Mouse (Mus musculus): ENCODE measurements around the gene Atl1. TPM values are rescaled to one million over a fixed set of nuclear protein-coding genes. Genes with fewer than 3 reads are reported as not detected.

Atl1 gene
- polyA plus RNA-seq, 1 experiment from 2014 or later = 53.8 TPM

- no peak overlapping the region for H3K27ac ChIP-seq
- no peaks in the 10 kb centered on the region for H3K4me1 ChIP-seq
- no peak overlapping the region for H3K4me3 ChIP-seq (replicated peaks)
- H3K4me2 ChIP-seq = no peak overlapping the region
- WGBS = 82% methylated on average over 1 of the region's 1 CpGs
- H3K36me3 ChIP-seq (replicated peaks) = peaks cover 5% of the 10 kb centered on the region; the same call in 1 of the 2 replicates
- H3K27me3 ChIP-seq = no peaks in the 10 kb centered on the region
- no peak overlapping the region for H3K9ac ChIP-seq
- H3K9me3 ChIP-seq = no peaks in the 10 kb centered on the region
- no peak for ATAC-seq (ENCODE audit: low FRiP score)
These were observed 29.7 kb downstream of the Atl1 start for GRCm38 (mm10) chr12:69922099-69922498.

GRCm38 (mm10) chr12:69923128-69923527, 30.7 kb downstream of the Atl1 start:
- no peaks in the 10 kb centered on the region for H3K4me1 ChIP-seq
- no peak overlapping the region for H3K4me3 ChIP-seq (replicated peaks)
- no peaks in the 10 kb centered on the region for H3K27me3 ChIP-seq
- no peak for ATAC-seq (ENCODE audit: low FRiP score)
- H3K36me3 ChIP-seq (replicated peaks) = peaks cover 11% of the 10 kb centered on the region; the same call in 1 of the 2 replicates
- no peak overlapping the region for H3K4me2 ChIP-seq
- no peak overlapping the region for H3K27ac ChIP-seq
- no peaks in the 10 kb centered on the region for H3K9me3 ChIP-seq
- 89% methylated on average over 3 of the region's 3 CpGs for WGBS
- no peak overlapping the region for H3K9ac ChIP-seq

GRCm38 (mm10) chr12:69923603-69924002, 31.2 kb downstream of the Atl1 start:
- 66% methylated on average over 3 of the region's 3 CpGs for WGBS
- ATAC-seq (ENCODE audit: low FRiP score) = no peak
- no peaks in the 10 kb centered on the region for H3K4me1 ChIP-seq
- H3K27ac ChIP-seq = no peak overlapping the region
- no peak overlapping the region for H3K9ac ChIP-seq
- no peaks in the 10 kb centered on the region for H3K27me3 ChIP-seq
- no peaks in the 10 kb centered on the region for H3K9me3 ChIP-seq
- H3K4me2 ChIP-seq = no peak overlapping the region
- no peak overlapping the region for H3K4me3 ChIP-seq (replicated peaks)
- H3K36me3 ChIP-seq (replicated peaks) = peaks cover 11% of the 10 kb centered on the region; the same call in 1 of the 2 replicates

GRCm38 (mm10) chr12:69924012-69924411, 31.6 kb downstream of the Atl1 start:
- no peak for ATAC-seq (ENCODE audit: low FRiP score)
- Histone ChIP-seq H3K4me3 (replicated peaks) (no peak overlapping the region), H3K27me3 (no peaks in the 10 kb centered on the region), H3K27ac (no peak overlapping the region), H3K4me1 (no peaks in the 10 kb centered on the region), H3K4me2 (no peak overlapping the region), H3K9me3 (no peaks in the 10 kb centered on the region), H3K36me3 (replicated peaks) (peaks cover 11% of the 10 kb centered on the region; the same call in 1 of the 2 replicates), H3K9ac (no peak overlapping the region)
- WGBS = 20% methylated on average over 5 of the region's 5 CpGs

GRCm38 (mm10) chr12:69926716-69927115, 34.3 kb downstream of the Atl1 start:
- Histone ChIP-seq H3K4me1 (no peaks in the 10 kb centered on the region), H3K36me3 (replicated peaks) (peaks cover 14% of the 10 kb centered on the region; the same call in 1 of the 2 replicates), H3K27ac (no peak overlapping the region), H3K4me3 (replicated peaks) (no peak overlapping the region), H3K27me3 (no peaks in the 10 kb centered on the region), H3K4me2 (no peak overlapping the region), H3K9ac (no peak overlapping the region), H3K9me3 (no peaks in the 10 kb centered on the region)
- WGBS = 58% methylated on average over 7 of the region's 7 CpGs
- no peak for ATAC-seq (ENCODE audit: low FRiP score)

GRCm38 (mm10) chr12:69937731-69938130, 45.3 kb downstream of the Atl1 start:
- WGBS = 38% methylated on average over 5 of the region's 5 CpGs
- H3K4me3 ChIP-seq (replicated peaks) = no peak overlapping the region
- no peak for ATAC-seq (ENCODE audit: low FRiP score)
- peaks cover 37% of the 10 kb centered on the region for H3K36me3 ChIP-seq (replicated peaks)
- H3K27ac ChIP-seq = no peak overlapping the region
- H3K9ac ChIP-seq = no peak overlapping the region
- H3K4me1 ChIP-seq = peaks cover 4% of the 10 kb centered on the region; the same call in 1 of the 2 replicates
- H3K9me3 ChIP-seq = 0 out of 2 replicates have a peak, but pooled peaks cover 2% of the 10 kb centered on the region
- no peaks in the 10 kb centered on the region for H3K27me3 ChIP-seq
- no peak overlapping the region for H3K4me2 ChIP-seq

GRCm38 (mm10) chr12:69939291-69939690, 46.9 kb downstream of the Atl1 start:
- peaks cover 37% of the 10 kb centered on the region for H3K36me3 ChIP-seq (replicated peaks)
- 51% methylated on average over 2 of the region's 2 CpGs for WGBS
- H3K4me3 ChIP-seq (replicated peaks) = no peak overlapping the region
- no peak overlapping the region for H3K27ac ChIP-seq
- H3K4me1 ChIP-seq = peaks cover 4% of the 10 kb centered on the region; the same call in 1 of the 2 replicates
- no peaks in the 10 kb centered on the region for H3K27me3 ChIP-seq
- no peak overlapping the region for H3K9ac ChIP-seq
- H3K4me2 ChIP-seq = no peak overlapping the region
- 0 out of 2 replicates have a peak, but pooled peaks cover 2% of the 10 kb centered on the region for H3K9me3 ChIP-seq
- no peak for ATAC-seq (ENCODE audit: low FRiP score)

- Histone ChIP-seq H3K9me3 (0 out of 2 replicates have a peak, but pooled peaks cover 2% of the 10 kb centered on the region), H3K27ac (no peak overlapping the region), H3K9ac (no peak overlapping the region), H3K4me2 (no peak overlapping the region), H3K36me3 (replicated peaks) (peaks cover 22% of the 10 kb centered on the region), H3K27me3 (no peaks in the 10 kb centered on the region), H3K4me1 (peaks cover 4% of the 10 kb centered on the region; the same call in 1 of the 2 replicates), H3K4me3 (replicated peaks) (no peak overlapping the region)
- ATAC-seq (ENCODE audit: low FRiP score) = no peak
- WGBS = 58% methylated on average over 1 of the region's 1 CpGs
These were observed 49.4 kb downstream of the Atl1 start for GRCm38 (mm10) chr12:69941655-69942329.

- 96% methylated on average over 5 of the region's 5 CpGs for WGBS
- Histone ChIP-seq H3K4me3 (replicated peaks) (no peak overlapping the region), H3K9me3 (no peaks in the 10 kb centered on the region), H3K4me2 (no peak overlapping the region), H3K4me1 (no peaks in the 10 kb centered on the region), H3K36me3 (replicated peaks) (peaks cover 6% of the 10 kb centered on the region), H3K27ac (no peak overlapping the region), H3K9ac (no peak overlapping the region), H3K27me3 (no peaks in the 10 kb centered on the region)
- ATAC-seq (ENCODE audit: low FRiP score) = no peak
These were observed 53.4 kb downstream of the Atl1 start for GRCm38 (mm10) chr12:69945861-69946260.

GRCm38 (mm10) chr12:69947502-69947901, 55.1 kb downstream of the Atl1 start:
- Histone ChIP-seq H3K36me3 (replicated peaks) (peaks cover 7% of the 10 kb centered on the region), H3K9ac (no peak overlapping the region), H3K4me3 (replicated peaks) (no peak overlapping the region), H3K9me3 (no peaks in the 10 kb centered on the region), H3K4me2 (no peak overlapping the region), H3K27me3 (no peaks in the 10 kb centered on the region), H3K27ac (no peak overlapping the region), H3K4me1 (no peaks in the 10 kb centered on the region)
- no peak for ATAC-seq (ENCODE audit: low FRiP score)
- 77% methylated on average over 3 of the region's 3 CpGs for WGBS

GRCm38 (mm10) chr12:69957378-69957777, 65.0 kb downstream of the Atl1 start:
- no peak overlapping the region for H3K4me2 ChIP-seq
- H3K4me1 ChIP-seq = no peaks in the 10 kb centered on the region
- ATAC-seq (ENCODE audit: low FRiP score) = no peak
- H3K9ac ChIP-seq = no peak overlapping the region
- H3K27ac ChIP-seq = no peak overlapping the region
- WGBS = 90% methylated on average over 2 of the region's 2 CpGs
- no peaks in the 10 kb centered on the region for H3K27me3 ChIP-seq
- H3K9me3 ChIP-seq = no peaks in the 10 kb centered on the region
- peaks cover 49% of the 10 kb centered on the region for H3K36me3 ChIP-seq (replicated peaks)
- no peak overlapping the region for H3K4me3 ChIP-seq (replicated peaks)

- H3K4me1 ChIP-seq = no peaks in the 10 kb centered on the region
- H3K27me3 ChIP-seq = no peaks in the 10 kb centered on the region
- no peak overlapping the region for H3K9ac ChIP-seq
- 67% methylated on average over 4 of the region's 4 CpGs for WGBS
- H3K9me3 ChIP-seq = no peaks in the 10 kb centered on the region
- ATAC-seq (ENCODE audit: low FRiP score) = no peak
- H3K27ac ChIP-seq = no peak overlapping the region
- H3K4me3 ChIP-seq (replicated peaks) = no peak overlapping the region
- H3K36me3 ChIP-seq (replicated peaks) = peaks cover 71% of the 10 kb centered on the region
- H3K4me2 ChIP-seq = no peak overlapping the region
These were observed 70.1 kb downstream of the Atl1 start for GRCm38 (mm10) chr12:69962468-69962867.

- Histone ChIP-seq H3K4me1 (no peaks in the 10 kb centered on the region), H3K27ac (no peak overlapping the region), H3K9me3 (no peaks in the 10 kb centered on the region), H3K27me3 (no peaks in the 10 kb centered on the region), H3K36me3 (replicated peaks) (peaks cover 72% of the 10 kb centered on the region), H3K4me3 (replicated peaks) (no peak overlapping the region), H3K9ac (no peak overlapping the region), H3K4me2 (no peak overlapping the region)
- 85% methylated on average over 6 of the region's 6 CpGs for WGBS
- no peak for ATAC-seq (ENCODE audit: low FRiP score)
These were observed 70.7 kb downstream of the Atl1 start for GRCm38 (mm10) chr12:69963141-69963540.

All from forebrain, embryonic 12.5 days (tissue).